Mouse (Mus musculus) bone marrow macrophage, adult 2 months (primary cell): ENCODE measurements around the gene Fhl2.

Experiments
- CTCF ChIP-seq: IDR thresholded peaks from 2 replicates; pipeline ENCODE4 v1.5.1; 2012; ENCODE audit warnings: low read depth, mild to moderate bottlenecking, low read length, moderate library complexity
- POLR2A ChIP-seq: IDR thresholded peaks from 2 replicates; pipeline ENCODE4 v1.6.1; 2012; ENCODE audit warnings: mild to moderate bottlenecking, low read depth, low read length, borderline replicate concordance

DNA sequence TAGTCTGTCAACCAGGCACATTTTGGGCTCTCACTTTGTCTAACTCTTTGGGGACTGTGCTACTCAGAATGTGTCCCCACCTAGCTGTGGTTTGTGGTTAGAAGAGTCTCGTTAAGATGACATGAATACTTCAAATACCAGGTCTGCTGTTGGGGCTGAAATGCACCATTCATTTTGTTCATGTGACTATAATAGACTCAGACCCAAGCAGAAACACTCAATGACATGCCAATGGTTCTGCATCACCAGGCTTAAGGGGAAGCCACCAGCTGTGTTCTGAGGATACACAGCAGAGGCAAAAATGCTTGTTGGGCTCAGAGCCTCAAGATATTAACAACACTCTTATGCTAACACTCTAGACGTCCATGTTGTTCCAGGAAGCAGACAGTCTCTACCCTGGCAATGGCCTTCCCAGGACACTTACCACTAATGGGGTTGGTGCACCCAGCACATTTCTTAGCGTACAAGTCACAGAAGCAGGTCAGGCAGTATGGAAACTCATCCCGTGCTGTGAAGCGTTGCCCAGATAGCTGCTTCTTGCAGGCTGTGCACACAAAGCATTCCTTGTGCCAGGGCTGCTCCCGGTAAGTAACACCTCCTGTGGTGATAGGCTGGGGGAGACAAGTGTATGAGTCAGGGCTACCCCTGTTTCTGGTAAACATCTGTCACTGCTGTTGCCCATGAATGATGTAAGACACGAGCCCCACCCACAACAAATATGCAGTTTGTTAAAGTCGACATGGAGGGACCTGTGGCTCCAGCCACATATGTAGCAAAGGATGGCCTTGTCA, 68.8 kb downstream of the Fhl2 start:
- no peak for TF ChIP-seq CTCF
- no peak for TF ChIP-seq POLR2A
